Mouse (Mus musculus) lung, postnatal 0 days (tissue): ENCODE results near the gene 9230112D13Rik. TPM values are rescaled to one million over a fixed set of nuclear protein-coding genes. Genes with fewer than 3 reads are reported as not detected.

ENCODE experiments used
- ATAC-seq: fragments of 200-750 bp; cut with Nextera tagmentation; 2 replicates; pipeline ENCODE4 v1.8.0; 2017; ENCODE audit warnings: moderate library complexity
- DNase-seq: peaks from one replicate; pipeline ENCODE4 v3.0.0-alpha.2; 2016; ENCODE audit warnings: low spot score
- H3K27ac ChIP-seq: fragments of 300-500 bp; sonication (generic); 2 replicates; pipeline ENCODE4 v1.5.1; 2014; ENCODE audit warnings: antibody characterized with exemption, mild to moderate bottlenecking, low read length, mixed read lengths
- H3K27me3 ChIP-seq: fragments of 300-500 bp; sonication (generic); replicated peaks from 2 replicates; pipeline ENCODE4 v1.6.1; 2014; ENCODE audit warnings: low read length, mixed read lengths; ENCODE audit not compliant: insufficient read depth
- H3K36me3 ChIP-seq: fragments of 300-500 bp; sonication (generic); 2 replicates; pipeline ENCODE4 v1.6.1; 2014; ENCODE audit warnings: low read length, mixed read lengths; ENCODE audit not compliant: insufficient read depth
- H3K4me1 ChIP-seq: fragments of 300-500 bp; sonication (generic); 2 replicates; pipeline ENCODE4 v1.6.1; 2014; ENCODE audit warnings: antibody characterized with exemption, low read depth, low read length, mixed read lengths; ENCODE audit not compliant: insufficient read depth
- H3K4me2 ChIP-seq: fragments of 300-500 bp; sonication (generic); replicated peaks from 2 replicates; pipeline ENCODE4 v1.6.1; 2014; ENCODE audit warnings: low read depth, mild to moderate bottlenecking, low read length, moderate library complexity, mixed read lengths
- H3K4me3 ChIP-seq: fragments of 300-500 bp; sonication (generic); 2 replicates; pipeline ENCODE4 v1.5.1; 2014; ENCODE audit warnings: low read depth, low read length
- H3K9ac ChIP-seq: fragments of 300-500 bp; sonication (generic); replicated peaks from 2 replicates; pipeline ENCODE4 v1.6.1; 2014; ENCODE audit warnings: low read depth, mild to moderate bottlenecking
- H3K9me3 ChIP-seq: fragments of 300-500 bp; sonication (generic); 2 replicates; pipeline ENCODE4 v1.6.1; 2016; ENCODE audit warnings: low read length, mixed read lengths
- CTCF ChIP-seq: IDR thresholded peaks from 2 replicates; pipeline ENCODE4 v1.5.1; 2016; ENCODE audit warnings: antibody characterized with exemption, mild to moderate bottlenecking
- EP300 ChIP-seq: IDR thresholded peaks from 2 replicates; pipeline ENCODE4 v1.6.1; 2016; ENCODE audit warnings: antibody characterized with exemption, mild to moderate bottlenecking, control low read depth
- WGBS: fragments of 180-500 bp; shearing (Covaris S2); extraction: QIAGEN DNeasy Blood & Tissue Kit; methylation state at CpG from one replicate; pipeline ENCODE4 v1.1.7; 2014; 5-methylcytosine and 5-hydroxymethylcytosine counted together
- polyA plus RNA-seq: library from polyadenylated mRNA; unstranded; fragments of >200 nt; fragmentation: Nextera tagmentation; extraction: Ambion mirVana; gene quantifications from 2 replicates; pipeline ENCODE4 v1.2.1, GENCODE M21; 2015

Gene 9230112D13Rik
- polyA plus RNA-seq, 1 experiment from 2014 or later, result not detected

DNA sequence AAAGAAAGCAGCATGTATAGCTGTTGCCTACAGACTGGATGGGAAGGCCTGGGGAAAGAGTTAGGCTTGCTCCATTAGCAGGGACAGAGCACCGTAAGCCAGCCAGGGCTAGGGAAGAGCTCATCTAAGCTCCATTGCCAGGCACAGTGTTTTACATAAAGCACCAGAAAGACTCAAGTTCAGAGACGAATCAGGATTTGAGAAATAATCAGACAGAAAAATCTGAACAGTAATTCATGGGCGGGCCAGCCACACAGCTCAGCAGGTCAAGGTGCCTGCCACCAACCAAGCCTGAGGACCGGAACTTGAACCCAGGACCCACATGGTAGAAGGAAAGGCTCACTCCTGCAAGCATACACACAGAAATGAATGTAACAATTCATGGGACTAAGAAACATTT, 22.9 kb downstream of the 9230112D13Rik start:
- no peak for DNase-seq
- Histone ChIP-seq H3K36me3 (no peaks in the 10 kb centered on the region), H3K4me2 (no peak overlapping the region), H3K4me3 (no peak overlapping the region), H3K4me1 (peaks cover 11% of the 10 kb centered on the region; the same call in 1 of the 2 replicates), H3K27ac (no peak overlapping the region), H3K9me3 (no peaks in the 10 kb centered on the region), H3K27me3 (no peaks in the 10 kb centered on the region), H3K9ac (no peak overlapping the region)
- no peak for TF ChIP-seq EP300
- TF ChIP-seq CTCF, result no peak
- ATAC-seq, result no peak
- 55% methylated on average over 4 of the region's 4 CpGs for WGBS

- DNase-seq, result no peak
- peaks cover 11% of the 10 kb centered on the region; the same call in 1 of the 2 replicates for H3K4me1 ChIP-seq
- H3K9me3 ChIP-seq, result no peaks in the 10 kb centered on the region
- no peak overlapping the region for H3K4me2 ChIP-seq
- H3K27ac ChIP-seq, result no peak overlapping the region
- no peak overlapping the region for H3K9ac ChIP-seq
- H3K4me3 ChIP-seq, result no peak overlapping the region
- TF ChIP-seq CTCF, result no peak
- TF ChIP-seq EP300, result no peak
- WGBS, result 55% methylated on average over 3 of the region's 3 CpGs
- no peaks in the 10 kb centered on the region for H3K27me3 ChIP-seq
- no peaks in the 10 kb centered on the region for H3K36me3 ChIP-seq
- ATAC-seq, result no peak
Observed at GRCm38 (mm10) chr14:34497346-34497745, 25.3 kb downstream of the 9230112D13Rik start.

DNA sequence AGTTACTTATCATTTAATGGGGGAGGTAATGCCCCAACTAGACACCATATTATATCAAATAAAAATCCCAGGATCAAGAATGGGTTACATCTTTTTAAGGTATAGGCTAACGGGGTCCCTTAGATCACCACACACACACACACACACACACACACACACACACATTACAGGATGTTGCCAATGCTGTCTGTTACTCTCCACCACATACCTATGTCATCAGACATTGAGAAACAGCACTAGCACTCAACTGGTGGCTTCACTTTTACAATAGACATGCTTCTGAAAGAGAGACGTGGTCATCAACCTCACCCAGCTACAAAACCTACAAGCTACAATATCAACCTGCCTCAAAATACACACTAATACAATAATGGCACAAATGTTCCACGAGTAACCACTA, 28.9 kb downstream of the 9230112D13Rik start:
- Histone ChIP-seq H3K27me3 (no peaks in the 10 kb centered on the region), H3K36me3 (no peaks in the 10 kb centered on the region), H3K4me2 (no peak overlapping the region), H3K27ac (no peak overlapping the region), H3K4me3 (no peak overlapping the region), H3K4me1 (peaks cover 15% of the 10 kb centered on the region; the same call in 1 of the 2 replicates), H3K9ac (no peak overlapping the region), H3K9me3 (no peaks in the 10 kb centered on the region)
- ATAC-seq (no peak), DNase-seq (no peak)
- TF ChIP-seq CTCF (no peak), EP300 (no peak)
- 83% methylated on average over 3 of the region's 3 CpGs for WGBS

DNA sequence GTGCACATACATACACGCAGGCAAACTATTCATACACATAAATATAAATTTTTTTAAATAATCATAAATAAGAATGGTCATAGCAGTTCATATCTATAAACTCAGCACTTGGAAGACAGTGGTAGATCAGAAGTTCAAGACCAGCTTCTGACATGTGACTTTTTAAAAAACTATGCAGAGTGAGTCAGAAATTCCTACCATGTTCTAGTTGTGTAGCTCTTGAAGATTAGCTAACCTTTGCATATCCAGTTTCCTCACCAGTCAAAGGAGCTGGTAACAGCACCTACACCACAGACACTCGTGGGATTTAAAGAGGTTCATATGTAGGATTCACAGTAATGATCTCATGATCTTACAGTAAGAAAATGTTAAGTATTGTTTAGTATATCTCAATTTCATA, 29.9 kb downstream of the 9230112D13Rik start:
- Histone ChIP-seq H3K4me2 (no peak overlapping the region), H3K27ac (no peak overlapping the region), H3K4me3 (no peak overlapping the region), H3K36me3 (no peaks in the 10 kb centered on the region), H3K9ac (no peak overlapping the region), H3K4me1 (peaks cover 15% of the 10 kb centered on the region; the same call in 1 of the 2 replicates), H3K9me3 (no peaks in the 10 kb centered on the region), H3K27me3 (no peaks in the 10 kb centered on the region)
- WGBS, result 66% methylated on average over 2 of the region's 2 CpGs
- TF ChIP-seq EP300 (no peak), CTCF (no peak)
- DNase-seq (peak; percentile 29), ATAC-seq (no peak)

DNA sequence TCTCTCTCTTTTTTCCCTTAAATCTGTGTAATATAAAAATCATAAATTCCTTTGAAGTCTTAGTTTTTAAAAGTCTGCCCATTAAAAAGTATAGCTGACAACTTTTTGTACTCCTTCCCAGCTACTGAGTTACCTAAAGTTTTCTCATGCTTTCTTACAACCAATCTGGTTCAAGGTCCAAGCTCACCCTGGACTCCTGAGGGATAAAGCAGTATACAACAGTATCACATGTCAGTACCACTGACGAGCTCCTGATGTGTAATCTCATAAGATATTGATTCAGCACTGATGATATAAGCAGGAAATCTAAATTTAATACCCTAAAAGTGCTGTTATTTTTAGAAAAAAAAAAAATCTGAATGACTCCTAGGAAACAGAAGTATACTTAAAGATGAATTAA, 31.6 kb downstream of the 9230112D13Rik start:
- H3K9ac ChIP-seq, result no peak overlapping the region
- DNase-seq (no peak), ATAC-seq (no peak)
- H3K27me3 ChIP-seq, result no peaks in the 10 kb centered on the region
- H3K27ac ChIP-seq, result no peak overlapping the region
- no peaks in the 10 kb centered on the region for H3K9me3 ChIP-seq
- no peak overlapping the region for H3K4me2 ChIP-seq
- 44% methylated on average over 1 of the region's 1 CpGs for WGBS
- TF ChIP-seq EP300 (no peak), CTCF (no peak)
- peaks cover 15% of the 10 kb centered on the region; the same call in 1 of the 2 replicates for H3K4me1 ChIP-seq
- no peaks in the 10 kb centered on the region for H3K36me3 ChIP-seq
- H3K4me3 ChIP-seq, result no peak overlapping the region

DNA sequence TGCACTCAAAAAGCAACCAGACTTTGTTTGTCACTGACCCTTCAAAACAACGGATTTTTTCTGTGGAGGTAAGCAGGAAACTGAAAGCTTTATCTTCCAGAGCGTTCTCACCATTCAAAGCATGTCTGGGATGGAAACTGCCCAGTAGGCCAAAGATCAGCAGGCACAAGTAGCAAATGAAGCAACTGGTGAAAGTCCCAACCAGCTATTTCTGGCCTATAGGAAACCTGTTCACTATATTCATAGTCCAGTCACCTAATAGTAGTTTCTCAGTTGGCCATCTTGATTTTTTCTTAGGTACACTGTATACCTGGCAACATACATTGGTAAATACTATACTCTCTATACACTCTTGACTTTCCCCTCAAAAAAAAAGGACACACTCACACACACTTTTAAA, 32.7 kb downstream of the 9230112D13Rik start:
- Histone ChIP-seq H3K27me3 (no peaks in the 10 kb centered on the region), H3K36me3 (no peaks in the 10 kb centered on the region), H3K27ac (no peak overlapping the region)

DNA sequence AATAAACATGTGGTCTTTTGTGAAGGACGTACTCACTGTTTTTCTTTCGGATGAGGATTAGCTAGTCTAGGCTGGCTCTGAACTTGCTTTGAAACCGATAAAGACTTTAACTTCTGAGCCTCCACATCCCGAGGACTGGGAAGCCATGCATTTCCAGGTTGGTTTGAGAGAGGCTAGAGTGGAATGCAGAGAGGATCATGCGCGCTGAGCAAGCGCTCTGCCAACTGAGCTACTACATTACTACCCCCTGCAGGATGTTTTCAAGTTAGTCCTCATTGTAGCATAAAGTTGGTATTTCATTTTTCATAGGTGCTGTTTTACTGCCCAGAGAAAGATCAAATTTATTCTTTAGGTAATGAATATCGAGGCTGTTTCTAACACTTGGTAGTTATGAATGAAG, 36.4 kb downstream of the 9230112D13Rik start:
- TF ChIP-seq CTCF (peak; percentile 49), EP300 (no peak)
- peaks cover 15% of the 10 kb centered on the region; the same call in 1 of the 2 replicates for H3K4me1 ChIP-seq
- no peaks in the 10 kb centered on the region for H3K27me3 ChIP-seq
- 50% methylated on average over 8 of the region's 8 CpGs for WGBS
- peak; percentile 55 for DNase-seq
- H3K4me2 ChIP-seq, result no peak overlapping the region
- H3K36me3 ChIP-seq, result no peaks in the 10 kb centered on the region
- H3K9me3 ChIP-seq, result no peaks in the 10 kb centered on the region
- H3K9ac ChIP-seq, result no peak overlapping the region
- peak; percentile 54; the same call in 1 of the 2 replicates for ATAC-seq
- H3K27ac ChIP-seq, result no peak overlapping the region
- H3K4me3 ChIP-seq, result no peak overlapping the region

More for the DNA sequence above, 32.7 kb downstream of the 9230112D13Rik start:
- ATAC-seq (no peak), DNase-seq (no peak)
- TF ChIP-seq CTCF (no peak), EP300 (no peak)
- Histone ChIP-seq H3K4me3 (no peak overlapping the region), H3K4me2 (no peak overlapping the region), H3K9ac (no peak overlapping the region), H3K4me1 (peaks cover 15% of the 10 kb centered on the region; the same call in 1 of the 2 replicates), H3K9me3 (no peaks in the 10 kb centered on the region)
- WGBS, result 36% methylated on average over 2 of the region's 2 CpGs
